Mouse (Mus musculus): ENCODE measurements around the gene Myo1h.

DNA sequence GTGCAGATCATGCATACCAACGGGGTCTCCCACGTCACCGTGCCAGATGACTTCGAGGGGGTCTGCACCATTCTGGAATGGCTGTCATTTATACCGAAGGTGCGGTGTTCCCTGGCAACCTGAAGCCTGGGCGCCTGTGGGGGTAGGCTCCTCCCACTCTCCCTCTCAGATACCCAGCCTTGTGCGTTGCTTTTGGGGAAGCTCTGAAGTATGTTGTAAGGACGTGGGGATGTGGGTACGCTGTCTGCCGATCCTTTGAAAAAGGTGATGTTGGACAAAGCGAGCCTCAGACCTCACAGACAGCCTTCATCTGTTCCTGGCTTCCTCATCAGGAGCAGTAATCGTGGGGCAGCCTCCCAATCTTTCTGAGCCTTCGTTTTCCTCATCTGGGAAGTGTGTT is 49.2 kb upstream of the Myo1h start:
- TF ChIP-seq EP300 (IDR thresholded peaks at IDR 0.05; ENCODE audit: low read depth), result no peak
- TF ChIP-seq CTCF (IDR thresholded peaks at IDR 0.05; ENCODE audit: low read depth), result no peak
